Mouse (Mus musculus): ENCODE measurements around the gene Atrip. TPM values are rescaled to one million over a fixed set of nuclear protein-coding genes. Genes with fewer than 3 reads are reported as not detected.
A peak's percentile ranks its signal among the peaks of the same experiment; 100 is the strongest.

The Atrip gene
- 23.4 and 28.4 TPM in 2 replicates for polyA plus RNA-seq (2015; fragmentation: Nextera tagmentation; extraction: Ambion mirVana)

DNA sequence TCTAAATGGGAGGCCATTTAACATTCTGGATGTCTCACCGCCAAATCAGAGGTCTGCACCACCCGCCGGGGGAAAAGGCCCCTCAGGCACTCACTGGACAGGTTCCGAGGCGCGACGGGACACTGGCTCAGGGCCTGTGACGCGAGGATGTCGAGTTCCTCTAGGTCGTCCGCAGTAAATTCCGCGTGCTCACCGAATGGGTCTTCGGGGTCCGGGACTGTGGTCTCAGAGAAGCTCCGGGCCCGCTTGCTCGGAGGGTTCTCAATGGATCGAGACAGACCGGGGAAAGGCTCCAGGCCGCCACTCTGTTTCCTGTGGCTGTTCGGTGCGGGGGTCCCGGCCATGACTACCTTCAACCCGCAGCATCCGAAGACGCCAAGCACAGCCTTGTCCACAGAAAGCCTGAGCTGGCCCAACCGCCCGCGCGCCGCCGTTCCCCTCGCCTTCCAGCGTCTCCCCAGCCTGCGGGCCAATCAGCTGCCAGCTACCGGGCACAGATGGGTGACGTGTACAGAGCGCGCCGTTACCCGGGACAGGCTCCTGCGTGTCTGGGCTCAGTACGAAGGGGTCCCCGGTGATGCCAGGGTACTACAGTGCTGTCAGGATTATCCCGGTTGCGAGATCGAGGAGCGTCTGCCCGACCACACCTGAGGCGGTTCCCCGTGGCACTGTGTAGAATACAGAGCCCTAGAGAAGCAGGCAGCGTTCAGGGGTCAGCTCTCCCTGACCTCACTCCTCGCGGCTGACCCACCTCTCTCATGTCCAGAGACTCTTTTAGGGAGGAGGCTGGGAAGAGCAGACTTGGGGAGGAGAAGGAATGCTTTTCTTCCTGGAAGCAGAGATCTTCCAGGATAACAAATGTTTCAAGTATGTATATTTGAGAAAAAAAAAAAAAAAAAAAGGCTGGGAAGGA lies at the start of gene Atrip:
Gene Atrip (minus strand): TSS at position 464 of the 913 bp plus-strand sequence.
- DNase-seq (ENCODE audit: low spot score) = peak; percentile 90

DNA sequence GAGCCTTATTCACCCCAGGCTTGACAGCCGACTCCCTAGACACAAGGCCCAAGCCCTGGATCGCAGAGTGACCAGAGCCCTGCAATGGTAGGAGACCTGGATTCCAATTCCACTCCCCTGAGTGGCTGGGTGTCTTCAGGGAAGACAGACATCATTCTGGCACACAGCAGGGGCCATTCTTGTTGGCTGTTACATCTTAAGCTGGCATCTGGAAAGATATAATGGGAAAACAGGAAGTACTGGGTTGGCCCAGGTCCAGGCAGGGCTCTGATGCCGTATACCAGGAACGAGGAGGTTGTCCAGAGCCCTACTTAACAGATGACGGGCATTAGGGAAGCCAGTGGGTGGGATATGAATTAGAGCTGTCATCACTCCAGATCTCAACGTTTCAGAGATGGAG lies 49.3 kb upstream of the Atrip start:
- no peak for DNase-seq (ENCODE audit: low spot score)

GRCm38 (mm10) chr9:109122553-109123085 lies 48.7 kb upstream of the Atrip start:
- peak; percentile 67 for DNase-seq (ENCODE audit: low spot score)

DNA sequence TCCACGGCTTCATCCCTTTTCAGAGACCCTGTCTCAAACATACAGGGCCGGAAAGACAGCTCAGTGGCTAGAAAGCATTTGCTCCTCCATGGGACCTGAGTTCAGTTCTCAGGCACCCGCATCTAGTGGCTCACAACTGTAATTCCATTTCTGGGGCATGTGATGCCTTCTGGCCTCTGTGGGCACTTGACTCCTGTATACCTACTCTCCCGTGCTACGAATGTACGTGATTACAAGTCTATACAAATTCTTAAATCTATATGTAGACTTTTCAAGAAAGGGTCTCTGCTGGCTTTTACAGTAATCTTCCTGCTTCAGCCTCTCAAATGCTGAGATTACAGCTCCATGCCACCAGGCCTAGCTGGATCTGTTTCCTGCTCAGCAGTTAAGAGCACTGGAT lies 47.0 kb upstream of the Atrip start:
- DNase-seq (ENCODE audit: low spot score) = no peak

GRCm38 (mm10) chr9:109119571-109119970 lies 45.6 kb upstream of the Atrip start:
- DNase-seq (ENCODE audit: low spot score) = no peak

GRCm38 (mm10) chr9:109118106-109118505 lies 44.2 kb upstream of the Atrip start:
- DNase-seq (ENCODE audit: low spot score) = no peak

GRCm38 (mm10) chr9:109116205-109116604 lies 42.3 kb upstream of the Atrip start:
- no peak for DNase-seq (ENCODE audit: low spot score)

GRCm38 (mm10) chr9:109114871-109115270 lies 40.9 kb upstream of the Atrip start:
- no peak for DNase-seq (ENCODE audit: low spot score)

GRCm38 (mm10) chr9:109114276-109114675 lies 40.4 kb upstream of the Atrip start:
- DNase-seq (ENCODE audit: low spot score) = no peak

DNA sequence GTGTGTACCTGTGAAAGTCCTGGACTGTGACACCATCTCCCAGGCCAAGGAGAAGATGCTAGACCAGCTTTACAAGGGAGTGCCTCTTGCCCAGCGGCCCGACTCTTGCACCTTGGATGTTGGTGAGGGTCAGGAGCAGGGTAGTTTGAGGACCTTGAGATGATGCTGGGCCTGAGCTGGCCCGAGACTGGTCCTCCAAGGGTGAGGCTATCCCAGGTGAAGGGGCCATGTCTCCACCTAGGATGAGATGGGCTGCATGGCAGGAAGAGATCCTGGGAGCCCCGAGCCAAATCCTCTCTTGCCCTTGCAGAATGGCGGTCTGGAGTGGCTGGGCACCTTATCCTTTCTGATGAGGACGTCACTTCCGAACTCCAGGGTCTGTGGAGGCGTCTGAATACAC lies 39.4 kb upstream of the Atrip start:
- no peak for DNase-seq (ENCODE audit: low spot score)

GRCm38 (mm10) chr9:109111591-109111990 lies 37.7 kb upstream of the Atrip start:
- no peak for DNase-seq (ENCODE audit: low spot score)

GRCm38 (mm10) chr9:109111101-109111500 lies 37.2 kb upstream of the Atrip start:
- DNase-seq (ENCODE audit: low spot score) = no peak

DNA sequence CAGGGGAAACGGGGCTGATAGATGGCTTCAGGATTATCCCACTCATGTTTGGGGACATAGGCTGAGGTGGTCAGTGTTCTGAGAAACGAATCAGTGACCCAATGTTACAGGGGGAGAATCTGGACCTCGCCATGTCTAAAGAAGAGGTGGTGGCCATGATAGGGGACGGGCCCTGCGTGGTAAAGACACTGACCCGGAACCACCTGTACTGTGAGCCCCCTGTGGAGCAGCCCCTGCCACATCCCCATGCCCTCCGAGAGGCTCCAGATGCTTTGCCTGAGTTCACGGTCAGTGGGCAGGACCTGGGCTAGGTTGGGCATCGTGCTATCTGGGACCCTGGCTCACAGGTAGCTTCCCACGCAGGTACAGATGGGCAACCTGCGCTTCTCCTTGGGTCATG lies 36.3 kb upstream of the Atrip start:
- no peak for DNase-seq (ENCODE audit: low spot score)

GRCm38 (mm10) chr9:109107341-109107740 lies 33.4 kb upstream of the Atrip start:
- no peak for DNase-seq (ENCODE audit: low spot score)

- no peak for DNase-seq (ENCODE audit: low spot score)
Measured at GRCm38 (mm10) chr9:109105648-109106047, 31.7 kb upstream of the Atrip start.

- no peak for DNase-seq (ENCODE audit: low spot score)
Measured at GRCm38 (mm10) chr9:109105011-109105410, 31.1 kb upstream of the Atrip start.

DNA sequence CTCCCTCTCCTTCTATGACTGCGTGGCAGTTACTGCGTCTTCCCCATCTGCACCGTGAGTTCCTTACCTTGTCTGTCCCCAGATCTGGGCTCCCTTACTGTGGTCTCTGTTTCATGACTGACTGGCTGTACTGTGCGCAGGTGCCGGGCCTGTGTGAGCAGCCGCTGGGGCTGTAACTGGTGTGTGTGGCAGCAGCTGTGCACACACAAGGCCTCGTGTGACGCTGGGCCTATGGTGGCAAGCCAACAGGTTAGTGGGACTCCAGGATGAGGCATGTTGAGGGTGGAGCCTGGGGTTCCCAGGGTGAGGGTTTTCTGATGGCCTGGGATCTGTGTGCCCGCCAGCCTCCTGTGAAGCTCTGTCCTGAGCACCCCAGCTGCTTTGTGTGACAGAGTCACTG lies 30.2 kb upstream of the Atrip start:
- peak; percentile 27 for DNase-seq (ENCODE audit: low spot score)

GRCm38 (mm10) chr9:109103250-109103649 lies 29.3 kb upstream of the Atrip start:
- no peak for DNase-seq (ENCODE audit: low spot score)

- no peak for DNase-seq (ENCODE audit: low spot score)
Measured at GRCm38 (mm10) chr9:109102541-109102940, 28.6 kb upstream of the Atrip start.

DNA sequence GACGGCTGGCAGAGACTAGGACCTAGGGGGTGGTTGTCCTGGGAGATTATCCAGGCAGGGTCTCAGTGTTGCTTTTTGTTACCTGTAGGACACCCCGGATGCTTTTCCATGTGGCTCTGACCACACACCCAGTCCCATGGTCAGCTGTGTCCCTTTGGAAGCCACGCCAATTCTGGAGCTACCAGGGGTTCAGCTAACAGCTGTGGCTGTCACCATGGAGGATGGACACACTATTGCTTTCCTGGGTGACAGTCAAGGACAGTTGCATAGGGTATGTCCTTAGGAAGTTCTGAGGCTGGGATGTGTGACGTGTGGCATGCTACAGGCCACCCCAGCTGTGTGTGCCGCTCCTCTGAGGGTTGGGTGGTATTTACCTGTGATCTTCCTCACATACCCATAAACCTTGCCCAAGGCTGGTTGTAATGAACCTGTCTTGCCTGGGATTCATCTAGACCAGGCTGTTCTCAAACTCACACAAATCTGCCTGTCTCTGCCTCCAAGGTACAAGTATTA lies 28.1 kb upstream of the Atrip start:
- no peak for DNase-seq (ENCODE audit: low spot score)

- DNase-seq (ENCODE audit: low spot score) = peak; percentile 21
Measured at GRCm38 (mm10) chr9:109100307-109100928, 26.5 kb upstream of the Atrip start.

GRCm38 (mm10) chr9:109098969-109099368 lies 25.0 kb upstream of the Atrip start:
- DNase-seq (ENCODE audit: low spot score) = no peak
